Mouse (Mus musculus): ENCODE measurements around the gene Edem2. TPM values are rescaled to one million over a fixed set of nuclear protein-coding genes. Genes with fewer than 3 reads are reported as not detected.
A peak's percentile ranks its signal among the peaks of the same experiment; 100 is the strongest.

Gene Edem2
- polyA plus RNA-seq, 1 experiment from 2014 or later = 52.3 TPM

DNA sequence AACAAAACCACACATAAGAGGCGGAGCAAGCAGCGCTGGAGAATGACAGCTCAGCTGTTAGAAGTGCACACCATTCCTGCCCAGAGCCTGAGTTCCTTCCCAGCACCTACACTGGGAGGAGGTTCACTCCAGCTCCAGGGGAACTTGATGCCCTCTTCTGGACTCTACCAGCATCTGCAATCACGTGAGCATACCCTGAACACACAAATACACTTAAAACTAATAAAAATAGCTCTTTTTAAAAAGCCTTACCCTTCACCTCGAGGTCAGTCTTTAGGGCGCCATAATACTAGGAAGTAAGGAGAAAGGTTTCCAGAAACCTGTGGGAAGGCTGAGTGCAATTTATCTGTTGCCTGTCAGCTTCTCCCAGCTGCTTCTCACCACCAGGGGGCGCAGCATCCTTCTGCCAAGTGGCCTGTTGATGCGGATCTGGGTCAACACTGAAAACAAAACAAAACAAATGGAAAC is 33.1 kb downstream of the Edem2 start:
- ATAC-seq = no peak
- Histone ChIP-seq H3K27me3 (replicated peaks; ENCODE audit: control insufficient read depth, insufficient read depth, low read length) (no peaks in the 10 kb centered on the region), H3K27ac (ENCODE audit: low read length) (no peak overlapping the region), H3K36me3 (ENCODE audit: control insufficient read depth, insufficient read depth) (0 out of 2 replicates have a peak, but pooled peaks cover 2% of the 10 kb centered on the region), H3K9ac (replicated peaks; ENCODE audit: low read depth, low read length) (no peak overlapping the region), H3K9me3 (ENCODE audit: control insufficient read depth, low read length) (no peaks in the 10 kb centered on the region), H3K4me1 (replicated peaks; ENCODE audit: control insufficient read depth, insufficient read depth, low read length) (peaks cover 2% of the 10 kb centered on the region), H3K4me2 (ENCODE audit: low read length) (no peak overlapping the region), H3K4me3 (replicated peaks; ENCODE audit: low read length) (no peak overlapping the region)
- 14% methylated on average over 7 of the region's 7 CpGs for WGBS

DNA sequence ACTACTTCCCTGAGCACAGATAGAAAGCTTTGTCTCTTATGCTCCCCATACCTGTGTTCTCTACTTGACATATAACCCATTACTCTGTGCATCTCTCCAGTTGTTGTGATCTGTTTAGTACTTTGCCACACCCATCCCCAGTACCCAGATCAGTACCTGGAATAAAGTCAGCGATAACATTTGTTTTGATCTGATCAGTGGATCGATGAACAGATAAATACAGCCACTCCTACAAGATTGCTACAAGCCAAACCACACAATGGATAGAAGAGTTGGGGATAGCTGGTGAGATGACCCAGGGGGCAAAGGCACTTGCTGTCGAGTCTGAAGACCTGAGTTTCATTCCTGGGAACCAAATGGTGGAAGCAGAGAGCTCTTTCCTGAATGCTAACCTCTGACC is 34.0 kb downstream of the Edem2 start:
- 80% methylated on average over 3 of the region's 3 CpGs for WGBS
- peaks cover 10% of the 10 kb centered on the region for H3K4me1 ChIP-seq (replicated peaks; ENCODE audit: control insufficient read depth, insufficient read depth, low read length)

DNA sequence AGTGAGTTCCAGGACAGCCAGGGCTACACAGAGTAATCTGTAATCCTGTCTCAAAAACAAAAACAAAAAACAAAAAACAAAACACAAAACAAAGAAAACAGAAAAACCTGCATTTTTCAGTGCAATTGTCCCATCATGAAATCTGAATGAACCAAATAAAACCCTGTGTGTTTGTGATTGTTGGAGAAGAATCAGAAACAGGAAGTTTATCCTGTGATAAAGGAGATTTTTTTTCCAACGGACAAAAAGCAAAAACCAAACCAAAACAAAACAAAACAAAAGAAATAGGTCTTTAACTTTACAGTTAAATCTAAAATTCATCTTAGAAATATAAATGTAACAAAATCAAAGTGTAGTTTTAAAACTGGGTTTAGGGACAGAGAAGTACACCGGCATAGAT is 34.7 kb downstream of the Edem2 start:
- no peak overlapping the region for H3K4me2 ChIP-seq (ENCODE audit: low read length)
- no peaks in the 10 kb centered on the region for H3K9me3 ChIP-seq (ENCODE audit: control insufficient read depth, low read length)
- ATAC-seq = no peak
- H3K27ac ChIP-seq (ENCODE audit: low read length) = no peak overlapping the region
- H3K4me1 ChIP-seq (replicated peaks; ENCODE audit: control insufficient read depth, insufficient read depth, low read length) = peaks cover 16% of the 10 kb centered on the region
- H3K27me3 ChIP-seq (replicated peaks; ENCODE audit: control insufficient read depth, insufficient read depth, low read length) = no peaks in the 10 kb centered on the region
- no peak overlapping the region for H3K9ac ChIP-seq (replicated peaks; ENCODE audit: low read depth, low read length)
- no peaks in the 10 kb centered on the region for H3K36me3 ChIP-seq (ENCODE audit: control insufficient read depth, insufficient read depth)
- no peak overlapping the region for H3K4me3 ChIP-seq (replicated peaks; ENCODE audit: low read length)
- WGBS = 85% methylated on average over 2 of the region's 2 CpGs

More for the DNA sequence above, 34.0 kb downstream of the Edem2 start:
- no peaks in the 10 kb centered on the region for H3K9me3 ChIP-seq (ENCODE audit: control insufficient read depth, low read length)
- H3K27me3 ChIP-seq (replicated peaks; ENCODE audit: control insufficient read depth, insufficient read depth, low read length) = no peaks in the 10 kb centered on the region
- H3K36me3 ChIP-seq (ENCODE audit: control insufficient read depth, insufficient read depth) = no peaks in the 10 kb centered on the region
- H3K27ac ChIP-seq (ENCODE audit: low read length) = no peak overlapping the region
- H3K4me2 ChIP-seq (ENCODE audit: low read length) = no peak overlapping the region
- no peak for ATAC-seq
- H3K4me3 ChIP-seq (replicated peaks; ENCODE audit: low read length) = no peak overlapping the region
- H3K9ac ChIP-seq (replicated peaks; ENCODE audit: low read depth, low read length) = no peak overlapping the region

DNA sequence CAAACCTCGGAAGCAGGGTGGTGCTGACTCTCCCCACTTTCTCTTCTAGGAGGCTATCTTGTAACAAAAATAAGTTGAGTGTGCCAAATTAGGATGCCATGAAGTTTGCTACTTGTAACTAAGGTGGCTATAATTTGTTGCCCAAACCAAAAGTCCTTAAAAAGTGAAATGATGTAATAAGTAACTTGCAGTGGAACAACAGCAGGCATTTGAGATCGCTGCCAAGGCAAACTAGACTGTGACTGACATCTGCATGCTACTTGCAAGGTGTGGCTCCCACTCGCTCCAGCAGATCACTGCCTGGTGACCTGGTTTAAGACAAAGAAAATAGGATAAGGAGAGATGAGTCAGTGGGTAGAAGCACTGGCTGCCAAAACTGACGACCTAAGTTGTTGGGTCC is 36.1 kb downstream of the Edem2 start:
- no peak for ATAC-seq
- 81% methylated on average over 4 of the region's 4 CpGs for WGBS

DNA sequence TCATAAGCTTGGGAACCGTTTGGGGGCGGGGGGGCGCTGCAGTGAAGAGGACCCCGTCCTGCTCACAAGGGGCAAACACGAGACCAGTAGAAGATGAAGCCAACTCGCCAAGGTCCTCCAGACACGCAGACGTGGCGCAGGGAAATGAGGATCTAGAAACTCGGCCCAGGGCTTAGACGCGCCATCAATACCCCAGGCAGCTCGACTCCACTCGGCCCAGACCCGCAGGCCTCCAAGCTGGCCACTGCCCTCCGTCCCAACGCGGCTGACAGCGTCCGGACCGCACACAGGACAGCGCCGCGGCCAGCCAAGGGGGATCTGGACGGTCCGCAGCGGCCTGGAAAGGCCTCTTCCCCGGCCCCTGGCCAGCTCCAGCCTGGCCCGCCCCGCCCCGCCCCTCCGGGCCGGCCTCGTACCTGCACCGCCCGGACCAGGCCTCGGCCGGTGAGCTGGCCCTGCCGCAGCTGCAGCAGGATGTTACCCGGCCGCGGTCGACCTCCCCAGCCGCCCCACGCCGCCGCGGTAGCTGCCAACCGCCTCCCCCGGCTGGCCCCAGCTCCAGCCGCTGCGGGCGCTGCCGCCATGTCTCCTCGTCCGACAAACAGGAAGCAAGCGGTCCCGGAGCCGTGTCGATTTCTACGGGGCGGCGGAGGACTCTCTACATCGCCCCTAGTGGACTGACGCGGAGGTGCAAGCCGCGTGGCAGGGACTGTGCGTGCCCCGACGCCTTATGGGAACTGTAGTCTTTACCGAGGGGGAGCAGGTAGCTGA is 37.4 kb downstream of the Edem2 start, which contains the start of gene Trpc4ap:
Trpc4ap (minus strand) TSS at position 662 of the 771 bp plus-strand sequence.
- ATAC-seq = peak; percentile 99
- Histone ChIP-seq H3K4me3 (replicated peaks; ENCODE audit: low read length) (peak within 1 kb of the TSS; percentile 90), H3K9ac (replicated peaks; ENCODE audit: low read depth, low read length) (peak within 1 kb of the TSS; percentile 96), H3K27me3 (replicated peaks; ENCODE audit: control insufficient read depth, insufficient read depth, low read length) (no peaks in the 10 kb centered on the region), H3K4me2 (ENCODE audit: low read length) (peak within 1 kb of the TSS; percentile 77), H3K4me1 (replicated peaks; ENCODE audit: control insufficient read depth, insufficient read depth, low read length) (peaks cover 21% of the 10 kb centered on the region), H3K9me3 (ENCODE audit: control insufficient read depth, low read length) (no peaks in the 10 kb centered on the region), H3K27ac (ENCODE audit: low read length) (peak within 1 kb of the TSS; percentile 90), H3K36me3 (ENCODE audit: control insufficient read depth, insufficient read depth) (no peaks in the 10 kb centered on the region)
- under 1% methylated on average over 68 of the region's 72 CpGs for WGBS

More for the DNA sequence above, 36.1 kb downstream of the Edem2 start:
- H3K4me3 ChIP-seq (replicated peaks; ENCODE audit: low read length) = no peak overlapping the region
- H3K4me1 ChIP-seq (replicated peaks; ENCODE audit: control insufficient read depth, insufficient read depth, low read length) = peaks cover 21% of the 10 kb centered on the region
- H3K27me3 ChIP-seq (replicated peaks; ENCODE audit: control insufficient read depth, insufficient read depth, low read length) = no peaks in the 10 kb centered on the region
- H3K27ac ChIP-seq (ENCODE audit: low read length) = no peak overlapping the region
- H3K9ac ChIP-seq (replicated peaks; ENCODE audit: low read depth, low read length) = no peak overlapping the region
- no peaks in the 10 kb centered on the region for H3K36me3 ChIP-seq (ENCODE audit: control insufficient read depth, insufficient read depth)
- H3K9me3 ChIP-seq (ENCODE audit: control insufficient read depth, low read length) = no peaks in the 10 kb centered on the region
- no peak overlapping the region for H3K4me2 ChIP-seq (ENCODE audit: low read length)

DNA sequence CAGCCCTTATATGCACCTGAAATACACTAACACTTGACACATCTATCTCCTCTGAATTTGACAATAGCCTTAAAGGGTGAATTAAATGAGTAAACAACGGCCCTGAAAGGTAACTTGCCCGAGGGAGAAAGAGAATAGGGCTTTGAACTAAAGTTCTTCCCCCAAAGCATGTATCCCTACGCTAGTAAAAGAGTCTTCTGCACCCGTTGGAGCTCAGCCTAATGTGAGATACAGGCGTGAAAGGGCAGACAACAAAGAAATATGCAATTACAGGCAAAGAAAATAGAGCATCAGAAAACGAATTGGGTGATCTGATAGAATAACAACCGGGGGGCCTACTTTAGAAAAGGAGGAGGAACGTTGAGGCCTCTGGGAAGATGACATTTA is 37.9 kb downstream of the Edem2 start:
- Histone ChIP-seq H3K9ac (replicated peaks; ENCODE audit: low read depth, low read length) (peak overlapping the region; percentile 96), H3K4me3 (replicated peaks; ENCODE audit: low read length) (peak overlapping the region; percentile 90), H3K27me3 (replicated peaks; ENCODE audit: control insufficient read depth, insufficient read depth, low read length) (no peaks in the 10 kb centered on the region), H3K9me3 (ENCODE audit: control insufficient read depth, low read length) (no peaks in the 10 kb centered on the region), H3K27ac (ENCODE audit: low read length) (peak overlapping the region; percentile 90), H3K4me1 (replicated peaks; ENCODE audit: control insufficient read depth, insufficient read depth, low read length) (peaks cover 21% of the 10 kb centered on the region), H3K36me3 (ENCODE audit: control insufficient read depth, insufficient read depth) (no peaks in the 10 kb centered on the region), H3K4me2 (ENCODE audit: low read length) (peak overlapping the region; percentile 77)
- WGBS = 3% methylated on average over 8 of the region's 8 CpGs
- ATAC-seq = no peak

DNA sequence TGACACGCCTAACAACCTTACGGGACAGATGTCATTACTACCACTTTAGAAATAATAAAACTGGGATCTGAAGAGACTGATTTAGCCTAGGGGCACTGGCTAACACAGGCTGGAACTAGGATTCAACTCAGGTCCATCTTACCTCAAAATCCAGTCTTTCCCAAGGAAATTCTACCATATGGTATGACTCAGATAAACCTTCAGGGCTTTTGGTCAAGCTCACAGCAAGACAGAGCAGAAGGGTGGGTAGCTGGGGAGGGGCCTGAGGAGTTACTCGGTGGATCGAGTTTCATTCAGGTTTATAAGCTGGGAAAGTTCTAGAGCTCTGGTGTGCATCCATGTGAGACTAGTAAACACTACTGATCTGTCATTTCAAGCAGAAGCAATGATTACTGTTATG is 40.1 kb downstream of the Edem2 start:
- WGBS = 81% methylated on average over 4 of the region's 4 CpGs
- H3K36me3 ChIP-seq (ENCODE audit: control insufficient read depth, insufficient read depth) = no peaks in the 10 kb centered on the region
- no peaks in the 10 kb centered on the region for H3K9me3 ChIP-seq (ENCODE audit: control insufficient read depth, low read length)

DNA sequence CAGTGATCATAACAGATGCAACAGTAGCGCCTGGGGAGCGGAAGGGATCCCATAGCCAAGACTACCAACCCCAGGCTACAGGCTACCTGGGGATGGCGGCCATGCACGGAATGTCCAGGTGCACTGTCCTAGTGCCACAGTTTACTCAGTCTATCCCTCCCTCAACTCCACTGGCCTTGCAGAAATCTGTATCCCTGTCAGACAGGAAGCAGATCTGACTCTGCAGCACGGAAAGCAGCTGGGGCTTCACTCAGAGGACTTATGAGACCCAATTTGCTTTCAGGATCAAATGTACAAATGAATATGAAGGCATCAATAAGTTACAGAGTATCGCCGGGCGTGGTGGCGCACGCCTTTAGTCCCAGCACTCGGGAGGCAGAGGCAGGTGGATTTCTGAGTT is 41.5 kb downstream of the Edem2 start:
- 97% methylated on average over 11 of the region's 11 CpGs for WGBS
- no peaks in the 10 kb centered on the region for H3K36me3 ChIP-seq (ENCODE audit: control insufficient read depth, insufficient read depth)

More for the DNA sequence above, 40.1 kb downstream of the Edem2 start:
- Histone ChIP-seq H3K4me2 (ENCODE audit: low read length) (no peak overlapping the region), H3K4me3 (replicated peaks; ENCODE audit: low read length) (no peak overlapping the region), H3K9ac (replicated peaks; ENCODE audit: low read depth, low read length) (no peak overlapping the region), H3K27ac (ENCODE audit: low read length) (no peak overlapping the region), H3K4me1 (replicated peaks; ENCODE audit: control insufficient read depth, insufficient read depth, low read length) (peaks cover 21% of the 10 kb centered on the region), H3K27me3 (replicated peaks; ENCODE audit: control insufficient read depth, insufficient read depth, low read length) (no peaks in the 10 kb centered on the region)
- no peak for ATAC-seq

DNA sequence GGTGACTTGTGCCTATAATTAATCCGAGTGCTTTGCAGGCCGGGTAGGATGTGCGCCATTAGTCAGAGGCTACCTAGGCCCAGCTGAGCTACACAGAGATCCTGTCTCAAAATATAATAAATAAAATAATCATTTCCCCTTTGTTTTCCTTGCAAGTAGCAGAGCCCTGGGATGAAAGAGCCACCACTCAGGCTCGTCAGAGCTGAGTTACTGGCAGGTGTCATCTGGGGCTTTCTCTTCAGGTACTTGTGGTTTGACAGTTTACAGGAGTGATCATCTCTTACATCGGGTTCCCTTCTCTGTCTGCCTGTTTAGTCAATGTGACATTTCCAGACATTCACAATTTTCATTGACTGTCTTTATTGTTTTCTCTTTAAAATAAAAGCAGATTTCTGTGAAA is 42.7 kb downstream of the Edem2 start:
- WGBS = 87% methylated on average over 5 of the region's 5 CpGs
- no peak for ATAC-seq
- H3K36me3 ChIP-seq (ENCODE audit: control insufficient read depth, insufficient read depth) = no peaks in the 10 kb centered on the region

More for the DNA sequence above, 41.5 kb downstream of the Edem2 start:
- no peaks in the 10 kb centered on the region for H3K27me3 ChIP-seq (replicated peaks; ENCODE audit: control insufficient read depth, insufficient read depth, low read length)
- no peak overlapping the region for H3K9ac ChIP-seq (replicated peaks; ENCODE audit: low read depth, low read length)
- H3K27ac ChIP-seq (ENCODE audit: low read length) = no peak overlapping the region
- H3K4me2 ChIP-seq (ENCODE audit: low read length) = no peak overlapping the region
- H3K4me1 ChIP-seq (replicated peaks; ENCODE audit: control insufficient read depth, insufficient read depth, low read length) = peaks cover 21% of the 10 kb centered on the region
- H3K4me3 ChIP-seq (replicated peaks; ENCODE audit: low read length) = no peak overlapping the region
- ATAC-seq = no peak
- no peaks in the 10 kb centered on the region for H3K9me3 ChIP-seq (ENCODE audit: control insufficient read depth, low read length)

More for the DNA sequence above, 42.7 kb downstream of the Edem2 start:
- H3K27me3 ChIP-seq (replicated peaks; ENCODE audit: control insufficient read depth, insufficient read depth, low read length) = no peaks in the 10 kb centered on the region
- H3K4me3 ChIP-seq (replicated peaks; ENCODE audit: low read length) = no peak overlapping the region
- H3K9ac ChIP-seq (replicated peaks; ENCODE audit: low read depth, low read length) = no peak overlapping the region
- no peak overlapping the region for H3K27ac ChIP-seq (ENCODE audit: low read length)
- peaks cover 21% of the 10 kb centered on the region for H3K4me1 ChIP-seq (replicated peaks; ENCODE audit: control insufficient read depth, insufficient read depth, low read length)
- no peak overlapping the region for H3K4me2 ChIP-seq (ENCODE audit: low read length)
- no peaks in the 10 kb centered on the region for H3K9me3 ChIP-seq (ENCODE audit: control insufficient read depth, low read length)
